Comparison of ENCODE assay signal across 8 mouse cellular contexts in the genomic region with DNA sequence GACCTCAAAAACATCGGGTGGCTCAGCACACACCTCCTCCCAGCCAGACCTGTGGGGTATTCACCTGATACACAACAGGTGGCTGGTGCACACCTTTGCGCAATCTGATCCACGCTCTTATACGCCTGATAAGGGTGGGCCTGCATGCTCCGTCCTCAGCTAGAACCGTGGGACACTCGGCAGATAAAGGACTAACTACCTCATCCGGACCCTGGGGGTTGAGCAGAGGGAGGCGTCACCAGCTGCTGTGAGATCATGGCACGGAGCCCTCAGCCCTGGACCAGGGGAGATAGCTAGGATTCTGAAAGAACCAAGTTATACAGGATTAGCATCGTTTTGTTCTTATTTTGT. TPM values are rescaled to one million over a fixed set of nuclear protein-coding genes. Genes with fewer than 3 reads are reported as not detected.
DNase-seq lines count a peak whose midpoint lies in the region; ATAC-seq and TF ChIP-seq lines count a peak whose summit lies in the region.

A gene (plus strand): TSS at position 73 of the 351 bp plus-strand sequence.

- H3K9ac ChIP-seq in embryonic facial prominence, embryonic 12.5 days: peak within 1 kb of the TSS; percentile 70
- peak within 1 kb of the TSS; percentile 85 for H3K9ac ChIP-seq in liver, embryonic 14.5 days (replicated peaks)

- H3K27me3 ChIP-seq in embryonic facial prominence, embryonic 12.5 days: no peaks in the 10 kb centered on the region
- H3K27me3 ChIP-seq in heart, embryonic 10.5 days (ENCODE audit: insufficient read depth, poor library complexity, severe bottlenecking): no peaks in the 10 kb centered on the region
- no peaks in the 10 kb centered on the region for H3K27me3 ChIP-seq in liver, embryonic 14.5 days (ENCODE audit: control insufficient read depth, insufficient read depth, low read length)

- H3K4me2 ChIP-seq in embryonic facial prominence, embryonic 12.5 days (replicated peaks): peak within 1 kb of the TSS; percentile 90
- H3K4me2 ChIP-seq in liver, embryonic 14.5 days (ENCODE audit: low read depth): peak within 1 kb of the TSS; percentile 95

- 1% methylated on average over 11 of the region's 11 CpGs for WGBS in embryonic facial prominence, embryonic 12.5 days
- 2% methylated on average over 11 of the region's 11 CpGs for WGBS in heart, embryonic 10.5 days
- WGBS in liver, embryonic 14.5 days (ENCODE audit: insufficient replicate concordance): 2% methylated on average over 11 of the region's 11 CpGs

- DNase-seq in CD4-positive, CD25-positive, alpha-beta regulatory T cell, adult 2 months (ENCODE audit: low read depth, low spot score): peak; percentile 66
- peak; percentile 38 to 44 for DNase-seq in adrenal gland, adult 18-20 months (ENCODE audit: low spot score in 2 of 2)
- peak; percentile 83 for DNase-seq in heart, embryonic 10.5 days (ENCODE audit: low spot score)
- DNase-seq in kidney, adult 9 months: peak; percentile 46
- DNase-seq in liver, embryonic 14.5 days (ENCODE audit: low read depth in 3 of 3, low spot score in 3 of 3): peak in 1 of 3 experiments; percentile 48
- peak; percentile 53 to 66 for DNase-seq in natural killer cell, adult 2 months (ENCODE audit: low spot score in 2 of 2)
- peak; percentile 39 to 60 for DNase-seq in thymus, adult 18-20 months

- H3K4me1 ChIP-seq in embryonic facial prominence, embryonic 12.5 days: peaks cover 20% of the 10 kb centered on the region
- H3K4me1 ChIP-seq in heart, embryonic 10.5 days: peaks cover 16% of the 10 kb centered on the region; the same call in 1 of the 2 replicates
- peaks cover 10 to 24% of the 10 kb centered on the region in 2 experiments; a peak in 3 of 4 replicates for H3K4me1 ChIP-seq in liver, embryonic 14.5 days (replicated peaks; ENCODE audit: control insufficient read depth in 2 of 2, insufficient read depth in 2 of 2, low read length in 1 of 2)

- H3K27ac ChIP-seq in embryonic facial prominence, embryonic 12.5 days: peak within 1 kb of the TSS; percentile 89
- H3K27ac ChIP-seq in heart, embryonic 10.5 days: peak within 1 kb of the TSS; percentile 95
- H3K27ac ChIP-seq in liver, embryonic 14.5 days: peak within 1 kb of the TSS; percentile 65

- peak within 1 kb of the TSS; percentile 86 for H3K4me3 ChIP-seq in embryonic facial prominence, embryonic 12.5 days
- H3K4me3 ChIP-seq in heart, embryonic 10.5 days: peak within 1 kb of the TSS; percentile 90
- peak within 1 kb of the TSS; percentile 74 to 91 for H3K4me3 ChIP-seq in liver, embryonic 14.5 days (ENCODE audit: insufficient read depth in 1 of 2, low read depth in 2 of 2, low read length in 2 of 2)

- TF ChIP-seq CTCF in liver, embryonic 14.5 days (IDR thresholded peaks at IDR 0.05; ENCODE audit: low read depth): no peak

- TF ChIP-seq EP300 in liver, embryonic 14.5 days (IDR thresholded peaks at IDR 0.05; ENCODE audit: low read depth): no peak

- H3K9me3 ChIP-seq in embryonic facial prominence, embryonic 12.5 days: no peaks in the 10 kb centered on the region
- no peaks in the 10 kb centered on the region for H3K9me3 ChIP-seq in heart, embryonic 10.5 days
- H3K9me3 ChIP-seq in liver, embryonic 14.5 days (ENCODE audit: control insufficient read depth, low read length): no peaks in the 10 kb centered on the region

- peak; percentile 23; the same call in 1 of the 2 replicates for ATAC-seq in embryonic facial prominence, embryonic 12.5 days (ENCODE audit: insufficient number of reproducible peaks, insufficient read depth, low FRiP score, low TSS enrichment)
- peak; percentile 51 for ATAC-seq in liver, embryonic 14.5 days (ENCODE audit: insufficient read depth)

- no peaks in the 10 kb centered on the region for H3K36me3 ChIP-seq in embryonic facial prominence, embryonic 12.5 days
- H3K36me3 ChIP-seq in heart, embryonic 10.5 days: 0 out of 2 replicates have a peak, but pooled peaks cover 3% of the 10 kb centered on the region
- H3K36me3 ChIP-seq in liver, embryonic 14.5 days (replicated peaks; ENCODE audit: control insufficient read depth, insufficient read depth, low read depth): no peaks in the 10 kb centered on the region

RNA-seq across cellular contexts. Expression of the gene that starts here (rescaled TPM):
- under 1 TPM in 1 of 2 experiments, not detected in 1; 0.38 TPM for total RNA-seq in adrenal gland, adult 18-20 months (2021)
- polyA plus RNA-seq in embryonic facial prominence, embryonic 12.5 days (2016; fragmentation: Nextera tagmentation; extraction: Ambion mirVana): not detected in 2 replicates
- polyA plus RNA-seq in heart, embryonic 10.5 days (2016; fragmentation: Nextera tagmentation; extraction: Ambion mirVana): not detected in 2 replicates
- not detected in 2 replicates for polyA plus RNA-seq in liver, embryonic 14.5 days (2012; rRNA removed)
- not detected in 2 replicates for polyA plus RNA-seq in liver, embryonic 14.5 days (2014; fragmentation: Nextera tagmentation; extraction: Ambion mirVana)

Comparison
In these comparisons a context has a peak if more than half of its experiments do, and no peak if none do; other contexts are left out.
1. Peak in DNase-seq in adrenal gland, adult 18-20 months; RNA of the gene not detected or under 1 TPM.
2. Peak in ATAC-seq, H3K4me3 ChIP-seq, H3K27ac ChIP-seq, H3K9ac ChIP-seq and H3K4me2 ChIP-seq in embryonic facial prominence, embryonic 12.5 days; RNA of the gene not detected or under 1 TPM.
3. Peak in DNase-seq, H3K4me3 ChIP-seq and H3K27ac ChIP-seq in heart, embryonic 10.5 days; RNA of the gene not detected or under 1 TPM.
4. Peak in ATAC-seq, H3K4me3 ChIP-seq, H3K27ac ChIP-seq, H3K9ac ChIP-seq and H3K4me2 ChIP-seq in liver, embryonic 14.5 days; RNA of the gene not detected or under 1 TPM.